Mouse (Mus musculus): ENCODE results near the gene B9d2. TPM values are rescaled to one million over a fixed set of nuclear protein-coding genes. Genes with fewer than 3 reads are reported as not detected.
A peak's percentile ranks its signal among the peaks of the same experiment; 100 is the strongest.

B9d2 gene
- total RNA-seq (2021): 17.8 TPM in 2 replicates
- long read RNA-seq, experiment 1, transcript B9d2-203 (4 exons, 995 nt): major isoform, 17 of 18 reads
- long read RNA-seq, experiment 1, partial matches to known transcripts: 1 of 18 reads
- long read RNA-seq, experiment 1, other reads (novel, unspliced or antisense): 0 of 18 reads
- long read RNA-seq, experiment 2, transcript B9d2-203 (4 exons, 995 nt): major isoform, 20 of 21 reads
- long read RNA-seq, experiment 2, partial matches to known transcripts: 1 of 21 reads
- long read RNA-seq, experiment 2, other reads (novel, unspliced or antisense): 0 of 21 reads

DNA sequence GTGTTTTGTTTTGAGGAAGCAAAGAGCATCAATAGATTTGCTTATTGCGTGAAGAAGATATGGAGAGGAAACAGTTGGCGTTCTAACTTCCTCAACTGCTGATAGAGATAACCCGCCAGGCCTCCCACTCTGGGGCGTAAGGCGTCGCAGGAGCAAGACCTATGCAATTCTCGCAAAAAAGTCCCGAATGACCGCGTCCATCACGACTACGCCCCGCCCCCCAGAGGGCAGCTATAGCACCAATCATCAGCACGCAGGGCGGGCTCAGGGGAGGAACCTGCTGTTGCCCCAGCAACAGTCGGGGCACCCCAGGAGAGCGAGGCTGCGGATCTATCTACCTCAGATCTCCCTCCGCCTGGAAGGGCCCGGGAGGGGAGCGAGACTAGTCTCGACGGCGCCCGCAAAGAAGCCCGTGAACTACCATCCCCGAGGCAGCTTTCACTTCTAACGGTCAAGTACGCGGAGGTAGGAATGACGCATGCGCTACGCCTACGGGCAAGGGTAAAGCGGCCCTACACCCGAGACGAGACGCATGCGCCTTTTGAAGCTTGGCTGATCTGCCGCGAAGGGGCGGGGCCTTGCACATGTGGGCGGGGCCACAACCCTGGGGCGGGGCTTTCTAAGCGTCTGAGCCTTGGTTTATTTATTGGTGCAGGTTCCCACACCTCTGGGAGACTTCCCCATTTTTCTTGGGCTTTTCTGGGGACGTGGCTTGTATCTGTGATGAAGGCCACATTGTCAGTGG is at the start of gene B9d2:
B9d2 (plus strand) TSS at position 267 of the 745 bp plus-strand sequence.
- DNase-seq: peak; percentile 98

DNA sequence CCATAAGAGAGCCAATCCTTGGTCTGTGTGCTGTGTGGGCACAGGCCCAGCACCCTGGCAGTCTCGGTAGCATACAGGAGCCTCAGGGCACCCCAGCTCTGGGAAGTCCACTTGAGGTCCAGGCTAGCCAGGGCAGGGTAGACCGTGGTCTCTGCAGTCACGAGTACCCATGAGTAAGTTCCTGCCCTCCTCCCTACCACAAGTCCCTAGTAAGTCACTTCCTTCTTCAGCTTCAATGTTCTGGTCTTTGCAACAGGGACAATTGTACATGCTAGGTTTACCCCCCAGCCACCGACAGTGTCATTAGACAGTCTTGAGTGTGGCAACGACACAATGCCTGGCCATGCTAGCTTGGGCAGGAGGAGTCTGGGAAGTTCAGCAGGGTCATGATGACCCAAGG is 47.9 kb upstream of the B9d2 start:
- DNase-seq: no peak

DNA sequence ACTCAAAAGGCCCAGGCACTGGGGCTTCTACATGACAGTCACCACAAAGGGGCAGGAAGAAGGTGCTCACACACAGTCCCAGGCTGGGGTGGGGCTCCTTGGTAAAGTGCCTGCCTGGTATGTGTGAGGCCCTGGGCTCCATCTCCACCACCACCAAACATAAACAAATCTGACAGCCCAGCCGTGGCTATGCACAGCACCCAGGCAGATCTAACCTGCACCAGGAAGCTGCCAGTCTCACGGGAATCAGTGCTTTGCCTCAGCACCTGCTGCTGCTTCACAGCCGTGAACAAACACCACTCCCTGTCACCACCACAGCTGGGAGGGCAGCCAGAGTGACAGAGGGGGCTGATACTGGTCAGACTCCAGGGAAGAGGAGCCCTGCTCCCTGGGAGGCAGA is 44.2 kb upstream of the B9d2 start:
- peak; percentile 29 for DNase-seq

DNA sequence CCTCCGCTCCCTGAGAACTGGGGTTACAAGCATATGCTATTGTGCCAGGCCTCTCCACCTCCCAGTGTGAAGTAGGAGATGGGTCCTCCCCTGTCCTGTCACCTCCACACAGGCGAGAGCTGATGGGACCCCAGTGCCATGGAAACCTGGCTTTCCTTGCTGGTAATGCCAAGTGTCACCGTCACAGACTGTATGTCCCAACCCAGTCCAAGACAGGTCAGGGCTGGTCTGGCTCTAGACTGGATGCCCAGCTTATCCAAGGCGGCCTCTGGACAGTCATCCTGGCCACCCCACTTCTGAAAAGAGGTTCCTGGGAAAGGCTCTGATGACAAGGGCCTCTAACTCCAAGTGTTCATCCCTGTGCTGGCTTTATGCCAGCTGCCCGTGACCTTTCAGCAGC is 43.5 kb upstream of the B9d2 start:
- no peak for DNase-seq

DNA sequence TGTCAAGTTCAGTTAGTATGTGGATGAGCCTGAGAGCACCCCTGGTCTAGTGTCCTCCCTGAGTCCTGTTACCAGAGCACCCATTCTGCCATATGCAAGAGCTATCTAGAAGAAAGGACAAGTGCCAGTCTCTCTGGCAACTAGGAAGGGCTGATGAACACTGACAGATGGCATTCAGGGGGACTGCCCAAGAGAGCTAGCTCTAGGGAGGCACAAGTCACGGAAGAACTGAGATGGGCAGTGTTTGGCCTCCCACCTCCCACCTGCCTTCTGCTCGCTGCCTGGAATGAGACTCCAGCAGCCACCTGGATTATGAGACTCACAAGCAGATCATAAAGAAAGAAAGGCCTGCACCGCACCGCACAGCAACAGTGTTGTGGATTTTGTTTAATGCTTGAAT is 40.8 kb upstream of the B9d2 start:
- DNase-seq: no peak

DNA sequence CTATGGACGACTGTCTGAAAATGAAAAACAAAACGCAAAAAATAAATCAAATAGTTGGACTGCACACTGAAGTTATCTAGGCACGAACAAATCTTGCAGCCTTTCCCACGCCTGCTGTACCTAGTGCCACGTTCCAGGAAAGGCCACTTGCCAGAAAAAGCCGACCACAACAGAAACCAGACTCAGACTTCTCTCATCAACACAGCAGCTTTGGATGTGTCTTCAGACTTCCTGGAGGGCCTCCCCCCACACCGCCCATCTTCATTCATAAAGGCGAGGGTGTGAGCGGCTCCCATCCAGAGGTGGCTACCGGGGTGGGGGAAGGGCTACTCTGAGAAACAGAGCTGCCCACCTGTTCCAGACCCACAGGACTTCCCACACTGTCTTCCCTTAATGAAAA is 36.4 kb upstream of the B9d2 start:
- no peak for DNase-seq

DNA sequence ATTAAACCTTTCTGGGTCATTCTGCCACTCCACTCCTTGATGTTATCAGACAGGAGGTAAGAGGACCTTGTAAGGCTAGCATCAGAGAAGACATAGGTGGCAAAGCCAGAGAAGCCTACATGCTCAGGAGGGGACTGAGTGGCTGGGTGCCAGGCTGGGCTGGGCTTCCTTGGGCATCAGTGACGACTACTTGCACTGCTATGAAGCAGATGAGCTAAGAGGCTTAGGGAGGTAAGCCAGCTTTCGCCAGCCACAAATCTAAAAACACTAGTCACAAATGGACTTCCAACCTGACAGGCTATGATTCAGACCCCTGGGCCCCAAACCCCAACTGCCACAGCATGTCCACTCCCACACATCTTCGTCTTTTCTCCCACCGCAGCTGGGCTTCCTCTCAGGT is 35.9 kb upstream of the B9d2 start:
- DNase-seq: no peak

DNA sequence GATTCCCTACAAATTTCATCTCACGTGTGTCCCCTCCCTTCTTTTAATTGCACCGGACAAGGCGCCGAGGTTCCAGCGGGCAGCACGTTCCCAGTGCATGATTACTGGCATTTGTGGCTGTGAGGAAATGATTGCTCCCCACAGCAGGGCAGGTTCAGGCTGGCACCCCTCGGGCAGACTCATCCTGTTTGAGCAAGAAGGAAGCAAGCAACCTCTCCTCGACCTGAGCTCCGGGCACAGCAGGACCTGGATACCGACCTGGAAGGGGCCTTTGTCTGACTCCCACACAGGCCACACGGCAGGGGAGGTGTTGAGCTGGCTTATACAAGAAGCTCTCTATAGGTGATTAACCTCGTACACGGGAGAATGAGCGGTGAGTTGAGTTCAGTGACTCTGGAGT is 35.5 kb upstream of the B9d2 start:
- no peak for DNase-seq

DNA sequence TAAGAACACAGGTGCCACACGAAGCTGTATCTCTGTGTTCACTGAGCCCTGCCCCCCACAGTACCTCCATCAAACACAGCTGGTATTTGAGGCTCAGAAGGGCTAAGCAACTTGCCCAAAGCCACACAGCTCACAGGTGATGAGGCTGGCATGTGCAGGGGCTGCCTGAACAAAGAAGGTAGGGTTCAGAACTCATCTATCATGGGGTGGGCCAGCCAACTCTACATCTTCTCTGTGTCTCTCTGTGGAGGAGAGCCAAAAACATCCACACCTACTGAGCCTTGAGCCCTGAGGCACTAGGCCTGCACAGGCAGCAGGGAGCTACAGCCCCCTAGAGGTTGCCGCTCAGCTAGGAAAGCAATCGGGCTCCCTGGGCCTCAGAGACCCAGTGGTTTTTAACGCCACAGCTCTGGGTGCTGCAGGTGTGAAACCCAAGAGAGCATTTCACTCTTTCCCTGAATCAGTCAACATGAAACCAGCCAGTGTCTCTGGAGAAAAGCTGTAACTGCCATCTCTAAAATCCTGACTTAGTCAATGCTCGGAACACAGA is 32.9 kb upstream of the B9d2 start:
- DNase-seq: no peak

DNA sequence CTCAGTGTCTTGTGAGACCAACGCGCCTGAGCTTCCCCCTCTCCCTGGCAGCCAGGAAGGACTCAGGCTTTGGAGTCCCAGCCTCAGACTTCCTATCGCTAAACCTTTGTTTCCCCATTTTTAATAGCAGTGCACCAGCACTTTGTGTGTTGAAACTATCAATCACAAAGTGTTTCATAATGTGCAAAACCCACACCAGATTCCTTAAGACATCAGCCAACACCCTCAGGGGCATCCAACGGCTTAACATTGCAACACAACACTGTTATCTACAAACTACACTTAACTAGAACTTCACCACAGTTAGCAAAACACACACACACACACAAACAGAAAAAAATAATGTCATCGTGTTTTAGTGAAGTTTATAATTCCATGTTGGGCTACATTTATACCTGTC is 30.7 kb upstream of the B9d2 start:
- DNase-seq: no peak

DNA sequence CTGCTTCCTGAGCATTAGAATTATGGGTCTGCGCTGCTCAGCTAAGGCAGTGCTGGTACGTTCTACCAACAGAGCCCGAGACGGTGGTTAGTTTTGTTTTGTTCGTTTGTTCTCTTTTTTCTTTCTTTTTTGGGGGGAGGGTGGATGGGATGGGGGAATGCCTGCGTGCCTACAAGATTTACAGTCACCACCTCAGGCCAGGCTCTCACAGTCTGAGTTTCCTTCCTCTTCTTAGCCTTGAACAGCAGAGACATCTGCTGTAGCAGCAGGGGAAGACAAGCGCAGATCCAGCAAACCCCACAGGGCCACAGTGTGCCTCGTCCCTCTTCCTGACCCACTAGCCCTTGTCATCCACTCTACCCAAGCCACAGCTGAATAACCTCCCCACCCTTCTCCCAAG is 29.3 kb upstream of the B9d2 start:
- no peak for DNase-seq

DNA sequence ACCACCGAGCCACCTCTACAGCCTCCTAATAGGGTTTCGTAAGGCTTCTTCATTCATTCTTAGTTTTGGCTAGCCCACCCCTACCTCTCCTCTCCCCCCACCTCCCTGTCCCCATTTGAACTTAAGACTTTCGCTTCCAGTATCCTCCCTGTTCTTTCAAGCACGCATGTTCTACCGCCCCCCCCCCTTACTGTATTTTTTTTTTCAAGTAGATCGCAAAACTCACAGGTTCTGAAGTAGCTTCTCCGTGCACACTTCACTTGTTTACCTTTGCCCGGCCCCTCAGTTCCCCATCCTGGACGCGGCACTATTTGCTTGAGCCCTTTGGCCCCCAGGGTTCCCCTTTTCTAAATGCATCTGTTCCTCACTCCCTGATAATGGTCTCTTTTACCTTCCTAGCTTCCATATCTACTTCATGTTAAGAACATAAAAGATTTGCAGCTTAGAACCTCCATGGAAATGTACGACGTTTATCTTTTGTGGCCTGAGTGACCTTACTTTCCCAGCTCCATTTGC is 28.3 kb upstream of the B9d2 start:
- DNase-seq: no peak

DNA sequence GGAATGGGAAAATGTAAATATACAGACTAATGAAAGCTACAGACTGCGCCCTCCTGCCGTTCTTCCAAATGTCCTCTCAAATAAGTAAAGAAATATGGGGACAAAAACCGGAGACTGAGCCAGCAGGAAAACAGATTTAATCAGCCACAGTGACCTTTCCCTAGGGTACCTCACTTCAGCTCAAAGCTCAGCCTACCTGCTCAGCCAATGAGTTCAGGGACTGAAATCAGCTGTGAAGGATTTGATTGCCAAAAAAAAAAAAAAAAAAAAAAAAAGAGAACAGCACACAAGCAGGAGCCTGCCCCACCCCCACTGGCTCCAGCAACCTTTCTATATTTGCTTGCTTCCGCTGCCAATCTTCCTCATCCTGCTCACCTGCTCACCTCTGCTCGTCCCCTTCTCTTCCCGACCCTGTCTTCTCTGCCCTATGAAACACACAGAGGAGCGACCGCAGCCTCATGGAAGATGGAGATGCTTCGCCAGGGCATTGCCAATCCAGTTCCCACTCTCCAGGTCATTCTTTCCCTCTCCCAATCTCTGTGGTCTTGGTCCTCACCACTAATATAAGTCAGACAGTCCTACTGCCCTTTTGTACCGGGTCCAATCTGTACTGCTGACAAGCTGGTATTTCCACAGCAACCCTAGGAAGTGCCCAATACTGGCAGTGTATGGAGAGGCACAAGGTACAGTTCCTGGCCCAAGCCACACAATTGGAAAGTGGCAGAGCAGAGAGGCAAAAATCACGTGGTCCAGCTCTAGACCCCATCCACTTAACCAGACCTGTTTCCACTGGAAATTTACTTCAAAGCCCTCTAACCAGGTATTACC is 24.8 kb upstream of the B9d2 start:
- peak; percentile 39 for DNase-seq

DNA sequence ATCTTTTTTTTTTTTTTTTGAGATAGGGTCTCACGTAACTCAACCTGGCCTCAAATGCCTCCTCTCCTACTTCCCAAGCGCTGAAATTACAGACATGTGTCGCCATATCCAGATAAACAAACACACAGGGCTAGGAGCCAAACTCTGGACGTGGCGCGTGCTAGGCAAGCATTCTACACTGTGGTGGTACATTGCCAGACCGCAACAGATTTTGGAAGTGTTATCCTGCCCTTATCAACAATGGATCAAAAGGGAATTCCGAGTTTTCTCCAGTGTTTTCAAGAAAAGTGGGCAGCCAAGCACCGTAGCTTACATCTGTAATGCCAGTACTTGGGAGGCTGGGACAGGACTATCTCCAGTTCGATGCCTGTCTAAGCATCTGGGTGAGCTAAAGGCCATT is 22.8 kb upstream of the B9d2 start:
- DNase-seq: peak; percentile 45

DNA sequence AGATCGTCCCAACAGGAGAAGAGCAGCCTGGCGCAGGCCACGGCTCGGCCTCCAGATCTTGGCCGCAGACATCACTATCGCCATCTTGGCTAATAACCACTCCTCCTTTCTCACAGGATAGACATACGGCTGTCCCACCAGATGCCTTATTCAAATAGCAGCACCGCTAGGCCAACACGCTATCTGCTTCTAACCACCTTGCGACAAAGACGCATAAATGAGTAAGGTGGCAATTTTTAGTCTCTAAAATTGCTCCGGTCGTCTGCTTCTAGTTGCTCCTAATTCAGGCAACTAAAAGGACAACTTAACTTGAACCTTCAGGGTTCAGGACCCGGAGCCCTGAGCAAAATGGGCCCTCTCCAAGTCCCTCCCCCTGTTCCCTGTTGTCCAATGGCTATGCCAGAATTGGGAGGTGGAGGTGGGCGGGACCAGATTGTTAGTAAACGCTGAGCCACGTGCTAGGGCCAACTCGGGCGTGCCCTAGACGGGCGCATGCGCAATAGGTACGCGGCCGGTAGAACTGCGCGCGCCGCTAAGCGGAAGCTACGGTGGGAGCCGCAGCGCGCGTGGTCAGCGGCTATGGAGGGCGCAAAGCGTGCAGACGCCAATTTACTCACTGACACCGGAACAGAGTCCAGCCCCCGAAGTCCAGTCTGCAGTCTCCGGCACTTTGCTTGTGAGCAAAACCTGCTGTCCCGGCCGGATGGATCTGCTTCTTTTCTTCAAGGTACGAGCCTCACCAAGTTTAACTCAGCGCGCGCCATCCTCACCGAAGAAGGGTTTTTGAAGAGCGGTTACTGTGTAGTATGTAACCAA is 21.7 kb upstream of the B9d2 start, which contains the start of the genes Bckdha and Exosc5:
Bckdha (minus strand) TSS at position 325 of the 816 bp plus-strand sequence.
Exosc5 (plus strand) TSS at position 508 of the 816 bp plus-strand sequence.
- DNase-seq: peak; percentile 99

DNA sequence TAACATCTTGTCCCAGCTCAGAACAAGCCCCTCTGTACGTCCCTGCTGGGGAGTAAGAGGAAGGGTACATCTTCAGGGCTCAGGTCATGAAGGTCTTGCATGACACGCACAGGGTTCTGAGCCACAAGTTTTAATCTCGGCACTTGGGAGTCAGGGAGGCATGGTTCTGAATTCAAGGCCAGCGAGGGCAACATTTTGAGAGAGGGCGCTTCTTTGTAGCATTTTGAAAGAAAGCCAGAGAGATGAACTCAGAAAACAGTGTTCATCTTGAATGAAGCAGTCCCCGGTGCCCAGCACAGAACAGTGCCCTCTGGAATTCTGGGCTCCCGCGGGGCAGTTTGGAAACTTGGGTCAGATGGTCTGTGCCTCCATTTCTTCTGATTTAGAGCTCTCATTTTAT is 14.2 kb upstream of the B9d2 start:
- no peak for DNase-seq

DNA sequence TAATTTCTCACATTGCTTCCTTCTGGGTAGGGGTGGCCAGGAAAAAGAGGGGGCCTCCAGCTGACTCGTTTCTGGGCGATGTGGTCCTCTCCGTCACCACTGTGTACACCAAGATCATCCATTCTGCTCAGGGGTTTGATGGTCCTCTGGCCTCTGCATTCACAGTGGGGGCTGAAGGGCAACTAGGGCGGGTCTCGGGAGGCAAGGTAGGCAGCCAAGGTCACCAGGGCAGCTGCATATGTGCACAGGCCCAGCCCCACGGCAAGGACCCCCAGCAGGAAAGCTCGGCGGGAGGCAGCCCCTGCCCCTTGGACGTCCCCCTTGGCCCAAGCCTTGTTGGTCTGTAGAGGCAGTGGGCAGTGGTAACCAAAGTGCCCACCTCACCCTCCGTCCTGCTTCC is 11.4 kb upstream of the B9d2 start:
- DNase-seq: no peak

DNA sequence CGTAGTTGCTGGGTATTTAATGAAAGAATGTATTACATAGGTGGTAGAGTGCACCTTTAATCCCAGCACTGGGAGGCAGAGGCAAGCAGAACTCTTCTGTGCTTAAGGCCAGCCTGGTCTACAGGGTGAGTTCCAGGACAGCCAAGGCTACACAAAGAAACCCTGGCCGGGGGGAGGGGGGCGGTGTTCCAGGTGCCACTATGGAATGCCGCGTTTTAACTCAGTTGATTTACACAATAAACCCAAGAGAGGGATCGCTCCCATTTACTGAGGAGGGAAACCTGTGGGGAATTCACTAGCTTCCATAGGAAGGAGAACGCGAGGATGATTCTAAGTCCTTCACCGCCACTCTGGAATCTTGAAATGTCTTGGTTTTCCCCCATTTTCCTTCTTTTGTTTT is 10.9 kb upstream of the B9d2 start:
- DNase-seq: no peak

DNA sequence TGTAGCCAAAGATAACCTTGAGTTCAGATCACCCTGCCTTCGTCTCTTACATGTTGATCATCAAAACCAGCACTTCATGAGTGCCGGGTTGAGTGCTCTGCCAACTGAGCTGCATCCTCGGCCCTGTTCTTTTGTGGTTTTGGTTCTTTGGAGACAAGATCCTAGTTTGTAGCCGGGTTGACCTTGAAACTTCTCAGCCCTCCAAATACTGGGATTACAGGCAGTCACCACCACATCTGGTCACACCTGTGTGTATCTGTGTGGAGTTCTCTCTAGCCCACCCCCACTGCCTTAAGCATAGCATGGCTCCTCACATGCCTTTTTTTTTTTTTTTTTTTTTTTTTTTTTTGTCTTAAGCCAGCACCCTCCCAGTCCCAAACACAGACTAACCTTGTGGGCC is 10.5 kb upstream of the B9d2 start:
- no peak for DNase-seq

DNA sequence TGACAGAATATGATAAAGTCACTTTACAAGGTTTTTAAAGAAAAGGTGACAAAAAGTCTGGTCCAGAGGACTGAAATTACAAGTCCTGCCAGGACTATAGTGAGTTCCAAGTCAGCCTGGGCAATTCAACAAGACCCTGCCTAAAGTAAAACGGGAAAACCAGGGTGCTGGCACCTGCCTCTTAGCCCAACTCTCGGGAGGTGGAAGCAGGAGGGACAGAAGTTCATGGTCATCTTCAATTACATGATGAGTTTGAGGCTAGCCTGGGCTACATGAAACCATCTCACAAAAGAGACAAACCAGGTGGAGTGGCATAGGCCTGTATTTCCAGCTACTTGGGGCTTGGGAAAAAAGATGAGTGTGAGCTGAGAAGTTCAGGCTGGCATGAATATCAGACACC is 8.9 kb upstream of the B9d2 start:
- no peak for DNase-seq

DNA sequence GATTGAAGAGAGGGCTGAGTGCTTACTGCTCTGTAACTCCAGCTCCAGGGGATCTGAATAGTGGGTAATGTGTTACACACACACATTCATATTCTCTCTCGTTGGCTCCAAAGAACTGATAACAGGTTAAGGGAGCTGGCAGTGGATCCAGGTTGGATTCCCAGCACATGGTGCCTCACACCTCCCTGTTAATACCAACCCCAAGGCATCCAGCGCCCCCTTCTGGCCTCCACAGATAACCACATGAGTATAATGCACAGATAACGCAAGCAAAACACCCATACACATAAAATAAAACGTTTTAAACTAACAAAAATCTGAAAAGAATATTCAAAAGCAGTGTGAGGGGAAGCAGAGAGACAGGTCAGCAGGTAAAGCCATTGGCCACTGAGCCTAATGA is 8.1 kb upstream of the B9d2 start:
- DNase-seq: no peak

DNA sequence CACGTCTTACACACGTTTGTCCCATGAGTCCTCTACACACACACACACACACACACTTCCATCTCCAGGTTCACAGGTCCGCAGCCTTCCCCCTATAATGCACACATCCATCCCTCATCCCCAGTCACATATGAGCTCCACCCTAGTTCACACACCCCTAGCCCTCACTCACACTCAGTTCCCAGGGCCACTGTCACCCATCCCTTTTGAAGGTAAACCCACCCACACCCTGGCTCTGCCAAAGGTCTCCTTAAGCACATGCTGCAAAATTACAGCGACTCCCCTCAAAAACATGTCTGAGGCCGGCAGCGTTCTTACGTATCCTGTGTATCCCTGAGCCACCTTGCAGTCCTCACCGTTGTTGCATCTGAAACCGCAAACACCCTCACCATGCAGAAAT is 6.3 kb upstream of the B9d2 start:
- DNase-seq: no peak
